Mouse (Mus musculus) CH12.LX (cell line): ENCODE measurements at regions not wholly inside any gene's neighbourhood (a gene's known extent, or its start where the extent isn't known, plus 50 kb on each side); places are given as distances from the start of the nearest gene placed in this dataset.

Experiments used
- DNase-seq: peaks from one replicate; pipeline ENCODE4 v3.0.0-alpha.2; 2013; ENCODE audit errors: extremely low read depth
- H3K27ac ChIP-seq: 2 replicates; pipeline ENCODE4 v1.5.1; 2012; ENCODE audit warnings: low read depth, mild to moderate bottlenecking, control low read depth, moderate library complexity; ENCODE audit not compliant: insufficient read depth
- H3K27me3 ChIP-seq: replicated peaks from 2 replicates; pipeline ENCODE3; 2012; ENCODE audit warnings: inconsistent platforms
- H3K36me3 ChIP-seq, 2 experiments: replicated peaks in 1 of 2; 2 replicates each; pipeline versions ENCODE3 to v1.6.1; 2012; ENCODE audit warnings: inconsistent platforms in 1 of 2, low read length in 1 of 2, mild to moderate bottlenecking in 1 of 2, mixed read lengths in 1 of 2, moderate library complexity in 1 of 2; ENCODE audit not compliant: control insufficient read depth in 1 of 2, insufficient read depth in 1 of 2
- H3K4me1 ChIP-seq, 2 experiments: 2 replicates each; pipeline ENCODE4 v1.6.1; 2012; ENCODE audit warnings: inconsistent platforms in 1 of 2, moderate library complexity in 1 of 2; ENCODE audit not compliant: insufficient read depth in 2 of 2, control insufficient read depth in 1 of 2
- H3K4me2 ChIP-seq: 2 replicates; pipeline ENCODE4 v1.6.1; 2012; ENCODE audit warnings: low read depth, mild to moderate bottlenecking, control low read depth; ENCODE audit not compliant: poor library complexity, insufficient read depth, severe bottlenecking
- H3K4me3 ChIP-seq, 3 experiments: fragments of 150-350 bp in 1 of 3; sonication (generic) in 1 of 3; replicated peaks in 1 of 3; 2 replicates each; pipeline versions ENCODE3 to v1.5.1; 2011 to 2012; ENCODE audit warnings: low read depth in 2 of 3, low read length in 2 of 3, mild to moderate bottlenecking in 2 of 3, moderate library complexity in 2 of 3, control low read depth in 1 of 3, improper control_type of control experiment in 1 of 3, inconsistent platforms in 1 of 3, mixed read lengths in 1 of 3; ENCODE audit not compliant: poor library complexity in 1 of 3
- H3K79me2 ChIP-seq: replicated peaks from 2 replicates; pipeline ENCODE4 v1.6.1; 2012; ENCODE audit warnings: mild to moderate bottlenecking, moderate library complexity; ENCODE audit not compliant: control insufficient read depth, poor library complexity, insufficient read depth, severe bottlenecking; ENCODE audit errors: extremely low read depth
- H3K9ac ChIP-seq: 2 replicates; pipeline ENCODE4 v1.6.1; 2012; ENCODE audit warnings: low read depth, mild to moderate bottlenecking, control low read depth, moderate library complexity; ENCODE audit not compliant: insufficient read depth
- H3K9me3 ChIP-seq: replicated peaks from 2 replicates; pipeline ENCODE3; 2012; ENCODE audit warnings: low read length, inconsistent platforms, mixed read lengths
- CHD1 ChIP-seq: IDR thresholded peaks from 2 replicates; pipeline ENCODE4 v1.6.1; 2012; ENCODE audit warnings: low read depth, low read length, improper control_type of control experiment, inconsistent platforms
- CHD2 ChIP-seq: IDR thresholded peaks from 2 replicates; pipeline ENCODE4 v1.6.1; 2011; ENCODE audit warnings: low read length, improper control_type of control experiment
- CTCF ChIP-seq, 2 experiments: IDR thresholded peaks in 1 of 2; conservative IDR thresholded peaks in 1 of 2; 2 replicates each; pipeline ENCODE4 v1.5.1; 2011 to 2012; ENCODE audit warnings: low read depth in 2 of 2, low read length in 2 of 2, improper control_type of control experiment in 1 of 2, inconsistent platforms in 1 of 2, mild to moderate bottlenecking in 1 of 2, moderate library complexity in 1 of 2
- ELF1 ChIP-seq: IDR thresholded peaks from 2 replicates; pipeline ENCODE4 v1.6.1; 2014; ENCODE audit warnings: low read depth, mild to moderate bottlenecking, inconsistent platforms, low read length, improper control_type of control experiment
- EP300 ChIP-seq: IDR thresholded peaks from 2 replicates; pipeline ENCODE4 v1.6.1; 2011; ENCODE audit warnings: low read length, improper control_type of control experiment
- ETS1 ChIP-seq: conservative IDR thresholded peaks from 2 replicates; pipeline ENCODE4 v1.6.1; 2012; ENCODE audit warnings: low read depth, mild to moderate bottlenecking, inconsistent platforms, low read length, improper control_type of control experiment, moderate library complexity
- GABPA ChIP-seq: IDR thresholded peaks from 2 replicates; pipeline ENCODE4 v1.6.1; 2012; ENCODE audit warnings: low read depth, low read length, improper control_type of control experiment, inconsistent platforms; ENCODE audit not compliant: insufficient replicate concordance
- JUN ChIP-seq: IDR thresholded peaks from 2 replicates; pipeline ENCODE4 v1.6.1; 2011; ENCODE audit warnings: low read depth, mild to moderate bottlenecking, low read length, improper control_type of control experiment, moderate library complexity; ENCODE audit not compliant: insufficient read depth
- JUND ChIP-seq: conservative IDR thresholded peaks from 2 replicates; pipeline ENCODE4 v1.6.1; 2011; ENCODE audit warnings: low read depth, low read length, improper control_type of control experiment
- KAT2A ChIP-seq: IDR thresholded peaks from 2 replicates; pipeline ENCODE4 v1.6.1; 2012; ENCODE audit warnings: low read length, improper control_type of control experiment, inconsistent platforms; ENCODE audit not compliant: insufficient replicate concordance
- MAZ ChIP-seq: IDR thresholded peaks from 2 replicates; pipeline ENCODE4 v1.6.1; 2012; ENCODE audit warnings: low read depth, mild to moderate bottlenecking, inconsistent platforms, low read length, improper control_type of control experiment, moderate library complexity
- MYC ChIP-seq: IDR thresholded peaks from 2 replicates; pipeline ENCODE4 v1.6.1; 2011; ENCODE audit warnings: low read depth, mild to moderate bottlenecking, improper control_type of control experiment, low read length
- NRF1 ChIP-seq: IDR thresholded peaks from 2 replicates; pipeline ENCODE4 v1.6.1; 2014; ENCODE audit warnings: low read depth, mild to moderate bottlenecking, inconsistent platforms, low read length, improper control_type of control experiment, moderate library complexity
- POLR2A ChIP-seq: IDR thresholded peaks from 2 replicates; pipeline ENCODE4 v1.6.1; 2011; ENCODE audit warnings: low read depth, mild to moderate bottlenecking, improper control_type of control experiment, low read length
- RAD21 ChIP-seq: IDR thresholded peaks from 2 replicates; pipeline ENCODE4 v1.6.1; 2011; ENCODE audit warnings: low read depth, mild to moderate bottlenecking, low read length, improper control_type of control experiment, moderate library complexity
- SIN3A ChIP-seq: IDR thresholded peaks from 2 replicates; pipeline ENCODE4 v1.6.1; 2012; ENCODE audit warnings: low read length, improper control_type of control experiment, inconsistent platforms
- SMC3 ChIP-seq: IDR thresholded peaks from 2 replicates; pipeline ENCODE4 v1.6.1; 2011; ENCODE audit warnings: low read depth, low read length, improper control_type of control experiment
- TCF12 ChIP-seq: IDR thresholded peaks from 2 replicates; pipeline ENCODE4 v1.6.1; 2014; ENCODE audit warnings: low read depth, mild to moderate bottlenecking, inconsistent platforms, low read length, improper control_type of control experiment
- USF1 ChIP-seq: IDR thresholded peaks from 2 replicates; pipeline ENCODE4 v1.6.1; 2014; ENCODE audit warnings: low read depth, mild to moderate bottlenecking, inconsistent platforms, low read length, improper control_type of control experiment
- ZC3H11A ChIP-seq: IDR thresholded peaks from 2 replicates; pipeline ENCODE4 v1.6.1; 2012; ENCODE audit warnings: low read depth, mild to moderate bottlenecking, inconsistent platforms, low read length, improper control_type of control experiment
- ZMIZ1 ChIP-seq: IDR thresholded peaks from 2 replicates; pipeline ENCODE4 v1.6.1; 2012; ENCODE audit warnings: low read depth, mild to moderate bottlenecking, inconsistent platforms, low read length, improper control_type of control experiment
- dilution Hi-C: fragments of 300-500 bp; cut with MboI; formaldehyde crosslinking; loops from 2 replicates; pipeline ENCODE4 v1.14.3; 2020; ENCODE audit warnings: low sequenced_read_pairs; ENCODE audit not compliant: extremely low pct_unique_long_range_greater_than_20kb, extremely low pct_ligation_motif_present
- in situ Hi-C: fragments of 300-500 bp; cut with MboI; formaldehyde crosslinking; loops from 3 replicates; pipeline ENCODE4 v1.14.3; 2019; ENCODE audit warnings: low sequenced_read_pairs, low pct_ligation_motif_present, low pct_unique_long_range_greater_than_20kb, mixed read lengths

DNA sequence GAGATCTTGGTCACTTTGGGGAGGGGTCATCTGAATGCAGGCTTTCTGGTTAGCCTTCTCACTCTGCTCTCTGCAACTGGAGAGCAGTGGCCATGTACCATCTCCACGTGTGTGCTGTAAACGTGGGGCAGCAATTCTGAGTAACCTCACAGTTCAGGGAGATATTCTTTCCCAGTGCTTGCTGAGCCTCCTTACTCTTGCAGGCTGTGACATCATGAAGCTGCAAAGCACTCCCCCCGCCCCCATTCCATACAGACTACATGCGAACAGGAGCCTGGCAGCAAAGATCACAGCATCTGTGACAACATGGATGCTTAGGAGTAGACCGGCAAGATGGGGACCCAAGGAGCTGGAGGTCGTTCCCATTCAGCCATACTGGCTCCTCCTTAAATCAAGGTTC, 284.8 kb upstream of the Zfp507 start:
- no peak overlapping the region for H3K9ac ChIP-seq
- TF ChIP-seq ZC3H11A: no peak
- no peak for TF ChIP-seq NRF1
- TF ChIP-seq TCF12: no peak
- TF ChIP-seq USF1: no peak
- no peak for TF ChIP-seq CHD1
- TF ChIP-seq GABPA: no peak
- TF ChIP-seq POLR2A: no peak
- TF ChIP-seq MYC: no peak
- no peak for TF ChIP-seq ETS1
- TF ChIP-seq ELF1: no peak
- no peak for TF ChIP-seq JUND
- TF ChIP-seq KAT2A: no peak
- TF ChIP-seq CHD2: no peak
- no peak for TF ChIP-seq JUN
- no peak for TF ChIP-seq EP300
- no peak for TF ChIP-seq MAZ
- TF ChIP-seq CTCF (conservative IDR thresholded peaks at IDR 0.05 in 1 of 2, IDR thresholded peaks at IDR 0.05 in 1 of 2; ENCODE audit: low read depth in 2 of 2, low read length in 2 of 2): no peak
- no peak for TF ChIP-seq ZMIZ1
- TF ChIP-seq SMC3: no peak
- TF ChIP-seq RAD21: no peak
- in situ Hi-C loops: no loop called here
- no peak for DNase-seq
- H3K9me3 ChIP-seq: peaks cover 84% of the 10 kb centered on the region
- H3K4me1 ChIP-seq: no peaks in the 10 kb centered on the region
- no peaks in the 10 kb centered on the region for H3K79me2 ChIP-seq
- H3K27ac ChIP-seq: no peak overlapping the region
- dilution Hi-C loops: no loop called here
- no peaks in the 10 kb centered on the region for H3K27me3 ChIP-seq
- H3K36me3 ChIP-seq: no peaks in the 10 kb centered on the region
- H3K4me3 ChIP-seq: no peak overlapping the region
- H3K4me2 ChIP-seq: no peak overlapping the region

DNA sequence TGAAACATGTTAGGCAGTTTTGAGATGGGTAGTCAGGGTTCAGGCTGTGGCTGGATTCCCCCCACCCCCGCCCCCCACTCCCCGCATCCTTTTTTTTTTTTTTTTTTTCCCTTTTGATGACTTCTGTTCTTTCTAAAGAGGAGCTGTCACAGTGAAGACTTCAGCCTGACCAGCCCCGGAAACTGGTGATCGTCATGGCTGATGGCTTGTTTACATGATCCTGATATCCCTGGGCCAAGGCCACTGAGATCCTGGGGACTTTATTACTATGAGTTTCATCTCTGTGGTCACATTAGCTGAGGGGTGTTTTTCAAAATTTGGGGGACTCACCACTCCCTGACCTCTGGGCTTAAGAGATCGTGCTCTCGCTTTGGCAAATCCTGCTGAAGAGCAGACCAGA, 275.9 kb upstream of the Zfp507 start:
- dilution Hi-C loops: no loop called here
- TF ChIP-seq CTCF (conservative IDR thresholded peaks at IDR 0.05 in 1 of 2, IDR thresholded peaks at IDR 0.05 in 1 of 2; ENCODE audit: low read depth in 2 of 2, low read length in 2 of 2) (no peak), ELF1 (no peak), SIN3A (no peak)
- in situ Hi-C loops: no loop called here

More for the DNA sequence above, 275.9 kb upstream of the Zfp507 start:
- no peak overlapping the region for H3K4me3 ChIP-seq
- H3K27ac ChIP-seq: no peak overlapping the region
- no peaks in the 10 kb centered on the region for H3K79me2 ChIP-seq
- DNase-seq: no peak
- no peak overlapping the region for H3K9ac ChIP-seq
- H3K4me1 ChIP-seq: no peaks in the 10 kb centered on the region
- peaks cover 75% of the 10 kb centered on the region for H3K9me3 ChIP-seq
- H3K36me3 ChIP-seq: no peaks in the 10 kb centered on the region
- no peak overlapping the region for H3K4me2 ChIP-seq
- H3K27me3 ChIP-seq: no peaks in the 10 kb centered on the region
